In genomic region chr3:89247466-89247865, GRCm38 (mm10) we compare ENCODE assay signal across 10 mouse cellular contexts. TPM values are rescaled to one million over a fixed set of nuclear protein-coding genes. Genes with fewer than 3 reads are reported as not detected.
DNase-seq lines count a peak whose midpoint lies in the region; ATAC-seq and TF ChIP-seq lines count a peak whose summit lies in the region.
"Had no signal": no experiment of that assay in that cellular context is flagged by ENCODE, and none has a peak within 500 bp of the region (broad histone marks: within the 10 kb centered on the region; RNA-seq: fewer than 3 reads in every experiment).

No protein-coding gene starts in this region.

- H3K9ac ChIP-seq in heart, embryonic 16.5 days (ENCODE audit: low read length): peak overlapping the region; percentile 83; the same call in 1 of the 2 replicates
- no peak overlapping the region for H3K9ac ChIP-seq in embryonic facial prominence, embryonic 11.5 days (replicated peaks; ENCODE audit: low read length)
- H3K9ac ChIP-seq in intestine, embryonic 15.5 days: peak overlapping the region; percentile 79; the same call in 1 of the 2 replicates
- H3K9ac ChIP-seq in midbrain, postnatal 0 days (replicated peaks; ENCODE audit: low read length, poor library complexity, severe bottlenecking): no peak overlapping the region

- intact Hi-C loops in left cerebral cortex, postnatal 25 days (cut with DNase I): no loop called here

- H3K4me1 ChIP-seq in heart, embryonic 16.5 days (ENCODE audit: control insufficient read depth, insufficient read depth, low read length): peaks cover 36% of the 10 kb centered on the region
- peaks cover 10% of the 10 kb centered on the region for H3K4me1 ChIP-seq in embryonic facial prominence, embryonic 11.5 days (ENCODE audit: control insufficient read depth, insufficient read depth, low read length)
- H3K4me1 ChIP-seq in intestine, embryonic 15.5 days (replicated peaks): peaks cover 53% of the 10 kb centered on the region
- H3K4me1 ChIP-seq in midbrain, postnatal 0 days (ENCODE audit: insufficient read depth, low read length): peaks cover 12% of the 10 kb centered on the region; the same call in 1 of the 2 replicates
- peaks cover 24% of the 10 kb centered on the region for H3K4me1 ChIP-seq in kidney, adult 2 months (ENCODE audit: control insufficient read depth, insufficient read depth, low read length)

- H3K9me3 ChIP-seq in heart, embryonic 16.5 days (replicated peaks; ENCODE audit: control insufficient read depth, low read length): no peaks in the 10 kb centered on the region
- no peaks in the 10 kb centered on the region for H3K9me3 ChIP-seq in embryonic facial prominence, embryonic 11.5 days (replicated peaks; ENCODE audit: control insufficient read depth, low read length)
- H3K9me3 ChIP-seq in intestine, embryonic 15.5 days: no peaks in the 10 kb centered on the region
- H3K9me3 ChIP-seq in midbrain, postnatal 0 days (ENCODE audit: low read length): no peaks in the 10 kb centered on the region

- peaks cover 11% of the 10 kb centered on the region for H3K27me3 ChIP-seq in heart, embryonic 16.5 days (ENCODE audit: control insufficient read depth, insufficient read depth, low read length)
- H3K27me3 ChIP-seq in embryonic facial prominence, embryonic 11.5 days (ENCODE audit: control insufficient read depth, insufficient read depth, low read length): no peaks in the 10 kb centered on the region
- H3K27me3 ChIP-seq in intestine, embryonic 15.5 days (replicated peaks): 0 out of 2 replicates have a peak, but pooled peaks cover 6% of the 10 kb centered on the region
- no peaks in the 10 kb centered on the region for H3K27me3 ChIP-seq in midbrain, postnatal 0 days (ENCODE audit: insufficient read depth, low read length)
- H3K27me3 ChIP-seq in kidney, adult 2 months (replicated peaks; ENCODE audit: control insufficient read depth, insufficient read depth, low read length): no peaks in the 10 kb centered on the region

- WGBS in heart, embryonic 16.5 days: 83% methylated on average over 4 of the region's 4 CpGs
- 84% methylated on average over 4 of the region's 4 CpGs for WGBS in embryonic facial prominence, embryonic 11.5 days
- WGBS in intestine, embryonic 15.5 days: 82% methylated on average over 4 of the region's 4 CpGs
- 90% methylated on average over 4 of the region's 4 CpGs for WGBS in midbrain, postnatal 0 days
- 82% methylated on average over 4 of the region's 4 CpGs for WGBS in kidney, adult 2 months

- no peak for DNase-seq in heart, postnatal 4 days
- DNase-seq in embryonic facial prominence, embryonic 11.5 days (ENCODE audit: low spot score): no peak
- DNase-seq in midbrain, postnatal 0 days (ENCODE audit: low spot score): no peak
- no peak for DNase-seq in left cerebral cortex, postnatal 25 days (ENCODE audit: low spot score in 2 of 2)
- DNase-seq in spleen, adult 18-20 months: no peak
- no peak for DNase-seq in kidney, adult 2 months
- DNase-seq: cerebellum, adult 2 months; kidney, adult 8-10 months had no signal

- peak overlapping the region; percentile 84 for H3K4me2 ChIP-seq in heart, embryonic 16.5 days (ENCODE audit: low read depth, low read length)
- H3K4me2 ChIP-seq in embryonic facial prominence, embryonic 11.5 days (ENCODE audit: low read depth, low read length): no peak overlapping the region
- peak overlapping the region; percentile 83 for H3K4me2 ChIP-seq in intestine, embryonic 15.5 days (replicated peaks)
- peak overlapping the region; percentile 92 for H3K4me2 ChIP-seq in midbrain, postnatal 0 days (ENCODE audit: low read depth, low read length, poor library complexity, severe bottlenecking)

- no peak for TF ChIP-seq POLR2A in kidney, adult 2 months (IDR thresholded peaks at IDR 0.05; ENCODE audit: low read depth, low read length)

- peaks cover 8% of the 10 kb centered on the region; the same call in 1 of the 2 replicates for H3K36me3 ChIP-seq in heart, embryonic 16.5 days (ENCODE audit: control insufficient read depth, insufficient read depth)
- H3K36me3 ChIP-seq in embryonic facial prominence, embryonic 11.5 days (replicated peaks; ENCODE audit: control insufficient read depth, insufficient read depth, low read depth, low read length): no peaks in the 10 kb centered on the region; the same call in 1 of the 2 replicates
- H3K36me3 ChIP-seq in intestine, embryonic 15.5 days: 0 out of 2 replicates have a peak, but pooled peaks cover 10% of the 10 kb centered on the region
- H3K36me3 ChIP-seq in midbrain, postnatal 0 days (ENCODE audit: insufficient read depth, low read length): peaks cover 6% of the 10 kb centered on the region; the same call in 1 of the 2 replicates
- H3K36me3 ChIP-seq in kidney, adult 2 months (ENCODE audit: control insufficient read depth, insufficient read depth, low read length): no peaks in the 10 kb centered on the region

- H3K27ac ChIP-seq in heart, embryonic 16.5 days (ENCODE audit: low read length): no peak overlapping the region
- no peak overlapping the region for H3K27ac ChIP-seq in embryonic facial prominence, embryonic 11.5 days (replicated peaks; ENCODE audit: low read depth, low read length)
- H3K27ac ChIP-seq in intestine, embryonic 15.5 days: no peak overlapping the region
- H3K27ac ChIP-seq in midbrain, postnatal 0 days (ENCODE audit: low read depth, low read length): no peak overlapping the region
- no peak overlapping the region for H3K27ac ChIP-seq in kidney, adult 2 months (ENCODE audit: insufficient read depth, low read depth, low read length)

- TF ChIP-seq CTCF in midbrain, postnatal 0 days (IDR thresholded peaks at IDR 0.05): no peak
- TF ChIP-seq CTCF in kidney, adult 2 months (conservative IDR thresholded peaks at IDR 0.05; ENCODE audit: insufficient read depth, insufficient read length, low read depth, low read length): no peak

- peak overlapping the region; percentile 87 for H3K4me3 ChIP-seq in heart, embryonic 16.5 days (ENCODE audit: low read length)
- H3K4me3 ChIP-seq in embryonic facial prominence, embryonic 11.5 days (ENCODE audit: low read depth, low read length): 0 out of 2 replicates have a peak overlapping the region, but pooled peaks have one; percentile 76
- H3K4me3 ChIP-seq in intestine, embryonic 15.5 days (replicated peaks): peak overlapping the region; percentile 62; the same call in 1 of the 2 replicates
- H3K4me3 ChIP-seq in midbrain, postnatal 0 days (ENCODE audit: low read depth, low read length): no peak overlapping the region
- no peak overlapping the region for H3K4me3 ChIP-seq in kidney, adult 2 months (ENCODE audit: insufficient read depth, low read depth, low read length)

- no peak for ATAC-seq in heart, embryonic 16.5 days (replicated peaks; ENCODE audit: extremely low read depth, insufficient read depth, low FRiP score)
- ATAC-seq in embryonic facial prominence, embryonic 11.5 days (replicated peaks; ENCODE audit: insufficient number of reproducible peaks, low FRiP score, low TSS enrichment, low read depth): no peak
- no peak for ATAC-seq in intestine, embryonic 15.5 days
- ATAC-seq in midbrain, postnatal 0 days (ENCODE audit: low FRiP score): no peak

RNA-seq across cellular contexts. Expression of gene Trim46, which starts 1.4 kb away (rescaled TPM):
- polyA plus RNA-seq in heart, embryonic 16.5 days (2015; fragmentation: Nextera tagmentation; extraction: Ambion mirVana): 1.1 and 1.3 TPM in 2 replicates
- 1 to 10 TPM; 1.3 to 1.6 TPM for total RNA-seq in heart, postnatal 4 days (2021)
- polyA plus RNA-seq in embryonic facial prominence, embryonic 11.5 days (2014; fragmentation: Nextera tagmentation; extraction: Ambion mirVana): 3.0 and 4.5 TPM in 2 replicates
- 2.9 and 4.1 TPM in 2 replicates for polyA plus RNA-seq in intestine, embryonic 15.5 days (2015; fragmentation: Nextera tagmentation; extraction: Ambion mirVana)
- total RNA-seq in midbrain, postnatal 0 days (2014; rRNA removed): 112 and 124 TPM in 2 replicates
- polyA plus RNA-seq in midbrain, postnatal 0 days (2015; fragmentation: Nextera tagmentation; extraction: Ambion mirVana): 69.1 TPM in 2 replicates
- total RNA-seq in left cerebral cortex, postnatal 25 days (2021): 10 to 100 TPM; 89.8 to 94.3 TPM
- 9.1 and 10.5 TPM in 2 replicates for polyA plus RNA-seq in kidney, adult 2 months (2012; rRNA removed)

RNA-seq across cellular contexts. Expression of gene Krtcap2, which starts 1.7 kb away (rescaled TPM):
- 202 and 234 TPM in 2 replicates for polyA plus RNA-seq in heart, embryonic 16.5 days (2015; fragmentation: Nextera tagmentation; extraction: Ambion mirVana)
- total RNA-seq in heart, postnatal 4 days (2021): 100 to 1,000 TPM; 100 to 104 TPM
- polyA plus RNA-seq in embryonic facial prominence, embryonic 11.5 days (2014; fragmentation: Nextera tagmentation; extraction: Ambion mirVana): 287 and 288 TPM in 2 replicates
- polyA plus RNA-seq in intestine, embryonic 15.5 days (2015; fragmentation: Nextera tagmentation; extraction: Ambion mirVana): 348 and 351 TPM in 2 replicates
- total RNA-seq in midbrain, postnatal 0 days (2014; rRNA removed): 74.7 and 93.9 TPM in 2 replicates
- 219 TPM in 2 replicates for polyA plus RNA-seq in midbrain, postnatal 0 days (2015; fragmentation: Nextera tagmentation; extraction: Ambion mirVana)
- 10 to 100 TPM; 69.2 to 69.4 TPM for total RNA-seq in left cerebral cortex, postnatal 25 days (2021)
- 142 and 173 TPM in 2 replicates for polyA plus RNA-seq in kidney, adult 2 months (2012; rRNA removed)

RNA-seq across cellular contexts. Expression of gene Dpm3, which starts 11.7 kb away (rescaled TPM):
- 65.3 and 79.6 TPM in 2 replicates for polyA plus RNA-seq in heart, embryonic 16.5 days (2015; fragmentation: Nextera tagmentation; extraction: Ambion mirVana)
- total RNA-seq in heart, postnatal 4 days (2021): 10 to 100 TPM; 51.6 to 61.0 TPM
- 82.4 and 87.9 TPM in 2 replicates for polyA plus RNA-seq in embryonic facial prominence, embryonic 11.5 days (2014; fragmentation: Nextera tagmentation; extraction: Ambion mirVana)
- 131 and 134 TPM in 2 replicates for polyA plus RNA-seq in intestine, embryonic 15.5 days (2015; fragmentation: Nextera tagmentation; extraction: Ambion mirVana)
- total RNA-seq in midbrain, postnatal 0 days (2014; rRNA removed): 198 and 223 TPM in 2 replicates
- 69.4 and 81.1 TPM in 2 replicates for polyA plus RNA-seq in midbrain, postnatal 0 days (2015; fragmentation: Nextera tagmentation; extraction: Ambion mirVana)
- total RNA-seq in left cerebral cortex, postnatal 25 days (2021): 10 to 100 TPM; 47.8 to 48.1 TPM
- polyA plus RNA-seq in kidney, adult 2 months (2012; rRNA removed): 431 and 562 TPM in 2 replicates

RNA-seq across cellular contexts. Expression of gene Muc1, which starts 18.6 kb away (rescaled TPM):
- 3.3 and 11.3 TPM in 2 replicates for polyA plus RNA-seq in heart, embryonic 16.5 days (2015; fragmentation: Nextera tagmentation; extraction: Ambion mirVana)
- total RNA-seq in heart, postnatal 4 days (2021): under 1 TPM; 0.61 to 0.74 TPM
- polyA plus RNA-seq in embryonic facial prominence, embryonic 11.5 days (2014; fragmentation: Nextera tagmentation; extraction: Ambion mirVana): 0.90 and 1.3 TPM in 2 replicates
- polyA plus RNA-seq in intestine, embryonic 15.5 days (2015; fragmentation: Nextera tagmentation; extraction: Ambion mirVana): 10.1 and 19.7 TPM in 2 replicates
- 2.8 and 3.8 TPM in 2 replicates for total RNA-seq in midbrain, postnatal 0 days (2014; rRNA removed)
- polyA plus RNA-seq in midbrain, postnatal 0 days (2015; fragmentation: Nextera tagmentation; extraction: Ambion mirVana): 0.52 and 1.5 TPM in 2 replicates
- total RNA-seq in left cerebral cortex, postnatal 25 days (2021): 1 to 10 TPM in 1 of 2 experiments, under 1 TPM in 1; 0.80 to 1.2 TPM
- polyA plus RNA-seq in kidney, adult 2 months (2012; rRNA removed): 45.9 and 53.8 TPM in 2 replicates

RNA-seq across cellular contexts. Expression of gene Mtx1, which starts 20.6 kb away (rescaled TPM):
- polyA plus RNA-seq in heart, embryonic 16.5 days (2015; fragmentation: Nextera tagmentation; extraction: Ambion mirVana): 120 and 127 TPM in 2 replicates
- total RNA-seq in heart, postnatal 4 days (2021): 10 to 100 TPM; 62.9 to 67.2 TPM
- polyA plus RNA-seq in embryonic facial prominence, embryonic 11.5 days (2014; fragmentation: Nextera tagmentation; extraction: Ambion mirVana): 208 and 225 TPM in 2 replicates
- 214 and 222 TPM in 2 replicates for polyA plus RNA-seq in intestine, embryonic 15.5 days (2015; fragmentation: Nextera tagmentation; extraction: Ambion mirVana)
- total RNA-seq in midbrain, postnatal 0 days (2014; rRNA removed): 101 and 108 TPM in 2 replicates
- polyA plus RNA-seq in midbrain, postnatal 0 days (2015; fragmentation: Nextera tagmentation; extraction: Ambion mirVana): 176 and 189 TPM in 2 replicates
- total RNA-seq in left cerebral cortex, postnatal 25 days (2021): 10 to 100 TPM; 89.5 to 94.5 TPM
- polyA plus RNA-seq in kidney, adult 2 months (2012; rRNA removed): 257 and 283 TPM in 2 replicates

Comparison
In these comparisons a context has a peak if more than half of its experiments do, and no peak if none do; other contexts are left out.
1. H3K4me3 ChIP-seq: peak in heart, embryonic 16.5 days (single experiment), embryonic facial prominence, embryonic 11.5 days (single experiment) and intestine, embryonic 15.5 days (single experiment); none in midbrain, postnatal 0 days (single experiment) and kidney, adult 2 months (single experiment).
2. H3K9ac ChIP-seq: peak in heart, embryonic 16.5 days (single experiment) and intestine, embryonic 15.5 days (single experiment); none in embryonic facial prominence, embryonic 11.5 days (single experiment) and midbrain, postnatal 0 days (single experiment).